ENCODE assay signal across 8 mouse cellular contexts in genomic region chr17:5491031-5491800, GRCm38 (mm10). TPM values are rescaled to one million over a fixed set of nuclear protein-coding genes. Genes with fewer than 3 reads are reported as not detected.
DNase-seq lines count a peak whose midpoint lies in the region; ATAC-seq and TF ChIP-seq lines count a peak whose summit lies in the region.

No protein-coding gene starts in this region.

- peak overlapping the region; percentile 97 for H3K4me2 ChIP-seq in embryonic facial prominence, embryonic 15.5 days (replicated peaks)
- H3K4me2 ChIP-seq in limb, embryonic 14.5 days (replicated peaks; ENCODE audit: low read depth, low read length, severe bottlenecking), result peak overlapping the region; percentile 100
- peak overlapping the region; percentile 96 for H3K4me2 ChIP-seq in midbrain, postnatal 0 days (ENCODE audit: low read depth, low read length, poor library complexity, severe bottlenecking)

- WGBS in bone marrow, adult 2 months, result under 1% methylated on average over 29 of the region's 29 CpGs
- WGBS in embryonic facial prominence, embryonic 15.5 days, result 1% methylated on average over 29 of the region's 29 CpGs
- WGBS in limb, embryonic 14.5 days, result 2% methylated on average over 29 of the region's 29 CpGs
- under 1% methylated on average over 29 of the region's 29 CpGs for WGBS in midbrain, postnatal 0 days

- H3K4me1 ChIP-seq in bone marrow, adult 2 months (ENCODE audit: control insufficient read depth, insufficient read depth, low read length), result no peaks in the 10 kb centered on the region; the same call in 1 of the 2 replicates
- H3K4me1 ChIP-seq in embryonic facial prominence, embryonic 15.5 days, result peaks cover 18% of the 10 kb centered on the region
- H3K4me1 ChIP-seq in limb, embryonic 14.5 days (ENCODE audit: control insufficient read depth, insufficient read depth, low read length), result peaks cover 9% of the 10 kb centered on the region
- peaks cover 17% of the 10 kb centered on the region for H3K4me1 ChIP-seq in midbrain, postnatal 0 days (ENCODE audit: insufficient read depth, low read length)

- no peaks in the 10 kb centered on the region for H3K9me3 ChIP-seq in embryonic facial prominence, embryonic 15.5 days (replicated peaks)
- no peaks in the 10 kb centered on the region for H3K9me3 ChIP-seq in limb, embryonic 14.5 days (ENCODE audit: control insufficient read depth, low read length)
- no peaks in the 10 kb centered on the region for H3K9me3 ChIP-seq in midbrain, postnatal 0 days (ENCODE audit: low read length)

- peak overlapping the region; percentile 57 for H3K9ac ChIP-seq in embryonic facial prominence, embryonic 15.5 days
- H3K9ac ChIP-seq in limb, embryonic 14.5 days (ENCODE audit: low read depth, low read length, severe bottlenecking), result peak overlapping the region; percentile 62
- peak overlapping the region; percentile 74 for H3K9ac ChIP-seq in midbrain, postnatal 0 days (replicated peaks; ENCODE audit: low read length, poor library complexity, severe bottlenecking)

- no peak for TF ChIP-seq CTCF in bone marrow, adult 2 months (IDR thresholded peaks at IDR 0.05; ENCODE audit: control insufficient read depth, insufficient read depth, low read length)
- peak; percentile 17; the same call in 1 of the 2 replicates for TF ChIP-seq CTCF in midbrain, postnatal 0 days (IDR thresholded peaks at IDR 0.05)

- H3K4me3 ChIP-seq in bone marrow, adult 2 months (replicated peaks; ENCODE audit: control insufficient read depth, low read depth, low read length), result peak overlapping the region; percentile 93
- peak overlapping the region; percentile 74 for H3K4me3 ChIP-seq in embryonic facial prominence, embryonic 15.5 days (replicated peaks)
- peak overlapping the region; percentile 74 for H3K4me3 ChIP-seq in limb, embryonic 14.5 days (replicated peaks; ENCODE audit: low read length)
- peak overlapping the region; percentile 87 for H3K4me3 ChIP-seq in midbrain, postnatal 0 days (ENCODE audit: low read depth, low read length)

- H3K27me3 ChIP-seq in embryonic facial prominence, embryonic 15.5 days, result peaks cover 9% of the 10 kb centered on the region; the same call in 1 of the 2 replicates
- peaks cover 11% of the 10 kb centered on the region; the same call in 1 of the 2 replicates for H3K27me3 ChIP-seq in limb, embryonic 14.5 days (ENCODE audit: control insufficient read depth, insufficient read depth, low read length)
- H3K27me3 ChIP-seq in midbrain, postnatal 0 days (ENCODE audit: insufficient read depth, low read length), result no peaks in the 10 kb centered on the region

- peak; percentile 4 for DNase-seq in 416B (ENCODE audit: low read depth)
- DNase-seq in heart, adult 8-10 months (ENCODE audit: low spot score), result peak; percentile 96
- peak; percentile 96 for DNase-seq in kidney, adult 9 months
- DNase-seq in limb, embryonic 14.5 days (ENCODE audit: low spot score), result peak; percentile 93
- peak; percentile 98 for DNase-seq in midbrain, postnatal 0 days (ENCODE audit: low spot score)
- DNase-seq in spleen, postnatal 14 days (ENCODE audit: low spot score in 2 of 2), result peak; percentile 73 to 83

- peak; percentile 87 for ATAC-seq in embryonic facial prominence, embryonic 15.5 days (ENCODE audit: insufficient number of reproducible peaks, low FRiP score, low TSS enrichment, low read depth)
- ATAC-seq in limb, embryonic 14.5 days (ENCODE audit: low FRiP score, low read depth), result peak; percentile 87
- peak; percentile 86 for ATAC-seq in midbrain, postnatal 0 days (ENCODE audit: low FRiP score)

- peak; percentile 84; the same call in 1 of the 2 replicates for TF ChIP-seq POLR2A in bone marrow, adult 2 months (IDR thresholded peaks at IDR 0.05; ENCODE audit: borderline replicate concordance, control insufficient read depth, low read depth, low read length)
- peak; percentile 73; the same call in 1 of the 2 replicates for TF ChIP-seq POLR2A in limb, embryonic 14.5 days (IDR thresholded peaks at IDR 0.05; ENCODE audit: borderline replicate concordance, extremely low read depth, insufficient read depth, insufficient read length)

- peak overlapping the region; percentile 97 for H3K27ac ChIP-seq in bone marrow, adult 2 months (ENCODE audit: control insufficient read depth, insufficient read depth, low read depth, low read length, poor library complexity)
- peak overlapping the region; percentile 92 for H3K27ac ChIP-seq in embryonic facial prominence, embryonic 15.5 days (replicated peaks)
- peak overlapping the region; percentile 73 for H3K27ac ChIP-seq in limb, embryonic 14.5 days (replicated peaks; ENCODE audit: low read depth, low read length)
- H3K27ac ChIP-seq in midbrain, postnatal 0 days (ENCODE audit: low read depth, low read length), result peak overlapping the region; percentile 93

- peaks cover 1% of the 10 kb centered on the region; the same call in 1 of the 2 replicates for H3K36me3 ChIP-seq in embryonic facial prominence, embryonic 15.5 days
- no peaks in the 10 kb centered on the region for H3K36me3 ChIP-seq in limb, embryonic 14.5 days (ENCODE audit: control insufficient read depth, insufficient read depth, low read length)
- no peaks in the 10 kb centered on the region for H3K36me3 ChIP-seq in midbrain, postnatal 0 days (ENCODE audit: insufficient read depth, low read length)

RNA-seq across cellular contexts. Expression of gene Zdhhc14, which starts 1.1 kb away (rescaled TPM):
- polyA plus RNA-seq in bone marrow, adult 2 months (2011; ENCODE audit: insufficient read depth, insufficient read length, low replicate concordance, missing spikeins), result 14.1 and 22.3 TPM in 2 replicates
- 5.2 and 6.4 TPM in 2 replicates for polyA plus RNA-seq in embryonic facial prominence, embryonic 15.5 days (2015; fragmentation: Nextera tagmentation; extraction: Ambion mirVana)
- total RNA-seq in heart, adult 8-10 months (2022), result 1 to 10 TPM; 4.4 to 5.6 (median 5.0) TPM
- 2.9 and 3.0 TPM in 2 replicates for polyA plus RNA-seq in limb, embryonic 14.5 days (2012; rRNA removed)
- polyA plus RNA-seq in limb, embryonic 14.5 days (2014; fragmentation: Nextera tagmentation; extraction: Ambion mirVana), result 4.3 and 5.5 TPM in 2 replicates
- total RNA-seq in midbrain, postnatal 0 days (2014; rRNA removed), result 18.3 and 19.5 TPM in 2 replicates
- 8.5 and 9.6 TPM in 2 replicates for polyA plus RNA-seq in midbrain, postnatal 0 days (2015; fragmentation: Nextera tagmentation; extraction: Ambion mirVana)

RNA-seq across cellular contexts. Expression of gene Tmem242, which starts 51.2 kb away (rescaled TPM):
- 22.8 and 33.6 TPM in 2 replicates for polyA plus RNA-seq in bone marrow, adult 2 months (2011; ENCODE audit: insufficient read depth, insufficient read length, low replicate concordance, missing spikeins)
- polyA plus RNA-seq in embryonic facial prominence, embryonic 15.5 days (2015; fragmentation: Nextera tagmentation; extraction: Ambion mirVana), result 115 and 119 TPM in 2 replicates
- 100 to 1,000 TPM; 163 to 170 (median 167) TPM for total RNA-seq in heart, adult 8-10 months (2022)
- polyA plus RNA-seq in limb, embryonic 14.5 days (2012; rRNA removed), result 28.0 and 34.2 TPM in 2 replicates
- 115 and 122 TPM in 2 replicates for polyA plus RNA-seq in limb, embryonic 14.5 days (2014; fragmentation: Nextera tagmentation; extraction: Ambion mirVana)
- 61.4 and 75.8 TPM in 2 replicates for total RNA-seq in midbrain, postnatal 0 days (2014; rRNA removed)
- polyA plus RNA-seq in midbrain, postnatal 0 days (2015; fragmentation: Nextera tagmentation; extraction: Ambion mirVana), result 123 and 129 TPM in 2 replicates

Comparison
In these comparisons a context has a peak if more than half of its experiments do, and no peak if none do; other contexts are left out.
1. Peak in every context shown above with its lines: DNase-seq, ATAC-seq, H3K4me3 ChIP-seq and H3K27ac ChIP-seq.
2. DNase-seq: peak in every context shown above with its lines; median percentile 98 in midbrain, postnatal 0 days; 96 in heart, adult 8-10 months; 96 in kidney, adult 9 months; 93 in limb, embryonic 14.5 days; 78 in spleen, postnatal 14 days; 4 in 416B.